Mouse (Mus musculus): ENCODE results near the gene Vegfc.
A peak's percentile ranks its signal among the peaks of the same experiment; 100 is the strongest.

Vegfc gene

GRCm38 (mm10) chr8:54077271-54078120, at the start of gene Vegfc:
TSS of gene Vegfc (plus strand) at chr8:54077606.
- peak; percentile 12 to 23 for DNase-seq (ENCODE audit: low spot score in 2 of 2)

GRCm38 (mm10) chr8:54034584-54034983, 42.8 kb upstream of the Vegfc start:
- DNase-seq (ENCODE audit: low spot score in 2 of 2): no peak

- DNase-seq (ENCODE audit: low spot score in 2 of 2): no peak
These were observed 34.8 kb upstream of the Vegfc start for GRCm38 (mm10) chr8:54042601-54043000.

GRCm38 (mm10) chr8:54043468-54043867, 33.9 kb upstream of the Vegfc start:
- DNase-seq (ENCODE audit: low spot score in 2 of 2): no peak

- no peak for DNase-seq (ENCODE audit: low spot score in 2 of 2)
These were observed 24.2 kb upstream of the Vegfc start for GRCm38 (mm10) chr8:54053210-54053609.

- DNase-seq (ENCODE audit: low spot score in 2 of 2): no peak
These were observed 11.9 kb upstream of the Vegfc start for GRCm38 (mm10) chr8:54065492-54065891.

GRCm38 (mm10) chr8:54076301-54076700, 1.1 kb upstream of the Vegfc start:
- DNase-seq (ENCODE audit: low spot score in 2 of 2): no peak

- DNase-seq (ENCODE audit: low spot score in 2 of 2): peak; percentile 25 to 31
These were observed 575 bp upstream of the Vegfc start for GRCm38 (mm10) chr8:54076791-54077270.

- no peak for DNase-seq (ENCODE audit: low spot score in 2 of 2)
These were observed 675 bp downstream of the Vegfc start for GRCm38 (mm10) chr8:54078121-54078440.

GRCm38 (mm10) chr8:54079001-54079400, 1.6 kb downstream of the Vegfc start:
- DNase-seq (ENCODE audit: low spot score in 2 of 2): no peak

- no peak for DNase-seq (ENCODE audit: low spot score in 2 of 2)
These were observed 2.2 kb downstream of the Vegfc start for GRCm38 (mm10) chr8:54079601-54080000.

- DNase-seq (ENCODE audit: low spot score in 2 of 2): no peak
These were observed 8.5 kb downstream of the Vegfc start for GRCm38 (mm10) chr8:54085896-54086295.

GRCm38 (mm10) chr8:54087114-54087513, 9.7 kb downstream of the Vegfc start:
- no peak for DNase-seq (ENCODE audit: low spot score in 2 of 2)

GRCm38 (mm10) chr8:54089204-54089603, 11.8 kb downstream of the Vegfc start:
- DNase-seq (ENCODE audit: low spot score in 2 of 2): no peak

GRCm38 (mm10) chr8:54089901-54090300, 12.5 kb downstream of the Vegfc start:
- no peak for DNase-seq (ENCODE audit: low spot score in 2 of 2)

- no peak for DNase-seq (ENCODE audit: low spot score in 2 of 2)
These were observed 22.7 kb downstream of the Vegfc start for GRCm38 (mm10) chr8:54100058-54100457.

GRCm38 (mm10) chr8:54114581-54114980, 37.2 kb downstream of the Vegfc start:
- DNase-seq (ENCODE audit: low spot score in 2 of 2): no peak

GRCm38 (mm10) chr8:54120115-54120514, 42.7 kb downstream of the Vegfc start:
- no peak for DNase-seq (ENCODE audit: low spot score in 2 of 2)

GRCm38 (mm10) chr8:54121942-54122341, 44.5 kb downstream of the Vegfc start:
- DNase-seq (ENCODE audit: low spot score in 2 of 2): no peak

- no peak for DNase-seq (ENCODE audit: low spot score in 2 of 2)
These were observed 44.9 kb downstream of the Vegfc start for GRCm38 (mm10) chr8:54122345-54122744.

- no peak for DNase-seq (ENCODE audit: low spot score in 2 of 2)
These were observed 53.2 kb downstream of the Vegfc start for GRCm38 (mm10) chr8:54130558-54130957.

GRCm38 (mm10) chr8:54153240-54153639, 75.8 kb downstream of the Vegfc start:
- DNase-seq (ENCODE audit: low spot score in 2 of 2): peak; percentile 2 to 21

GRCm38 (mm10) chr8:54163505-54163904, 86.1 kb downstream of the Vegfc start:
- no peak for DNase-seq (ENCODE audit: low spot score in 2 of 2)

- no peak for DNase-seq (ENCODE audit: low spot score in 2 of 2)
These were observed 107.9 kb downstream of the Vegfc start for GRCm38 (mm10) chr8:54185336-54185735.

Data from spleen, postnatal 36 days (tissue).